Mouse (Mus musculus) cortical plate, adult 2 months (tissue): ENCODE data around the gene Cavin2. TPM values are rescaled to one million over a fixed set of nuclear protein-coding genes. Genes with fewer than 3 reads are reported as not detected.

ENCODE experiments used
- H3K27ac ChIP-seq: fragments of 200-500 bp; 2 replicates; pipeline ENCODE4 v1.5.1; 2012; ENCODE audit warnings: low read length, control low read depth, inconsistent platforms; ENCODE audit not compliant: insufficient read depth
- H3K4me1 ChIP-seq: fragments of 200-500 bp; 2 replicates; pipeline ENCODE4 v1.6.1; 2011; ENCODE audit warnings: low read length; ENCODE audit not compliant: control insufficient read depth, insufficient read depth
- H3K4me3 ChIP-seq: fragments of 200-500 bp; 2 replicates; pipeline ENCODE4 v1.5.1; 2011; ENCODE audit warnings: mild to moderate bottlenecking, low read length, control low read depth; ENCODE audit not compliant: insufficient read depth
- CTCF ChIP-seq: fragments of 200-500 bp; IDR thresholded peaks from 2 replicates; pipeline ENCODE4 v1.5.1; 2011; ENCODE audit warnings: mild to moderate bottlenecking, control low read depth, low read length; ENCODE audit not compliant: insufficient read depth; ENCODE audit errors: extremely low read depth
- POLR2A ChIP-seq: fragments of 200-500 bp; IDR thresholded peaks from 2 replicates; pipeline ENCODE4 v1.6.1; 2011; ENCODE audit warnings: mild to moderate bottlenecking, low read length, control low read depth; ENCODE audit not compliant: insufficient read depth; ENCODE audit errors: extremely low read depth
- polyA plus RNA-seq: library from polyadenylated mRNA; depleted of rRNA; stranded (reverse); fragments of >200 nt; gene quantifications from 2 replicates; pipeline ENCODE4 v1.2.3, GENCODE M21; 2012

Cavin2 gene
- polyA plus RNA-seq, 1 experiment = 10.5 TPM

GRCm38 (mm10) chr1:51300295-51300930, 11.5 kb downstream of the Cavin2 start:
- Histone ChIP-seq H3K4me1 (no peaks in the 10 kb centered on the region), H3K4me3 (no peak overlapping the region)
- TF ChIP-seq CTCF = no peak
- no peak for TF ChIP-seq POLR2A

GRCm38 (mm10) chr1:51307056-51307455, 18.1 kb downstream of the Cavin2 start:
- H3K4me1 ChIP-seq = no peaks in the 10 kb centered on the region
- H3K4me3 ChIP-seq = no peak overlapping the region
- no peak overlapping the region for H3K27ac ChIP-seq
- TF ChIP-seq CTCF = no peak
- no peak for TF ChIP-seq POLR2A

More at GRCm38 (mm10) chr1:51300295-51300930, 11.5 kb downstream of the Cavin2 start:
- no peak overlapping the region for H3K27ac ChIP-seq

- H3K27ac ChIP-seq = no peak overlapping the region
- TF ChIP-seq CTCF (no peak), POLR2A (no peak)
- no peak overlapping the region for H3K4me3 ChIP-seq
- no peaks in the 10 kb centered on the region for H3K4me1 ChIP-seq
Observed at GRCm38 (mm10) chr1:51315476-51315875, 26.6 kb downstream of the Cavin2 start.

GRCm38 (mm10) chr1:51323506-51323905, 34.6 kb downstream of the Cavin2 start:
- no peak for TF ChIP-seq CTCF
- TF ChIP-seq POLR2A = no peak
- Histone ChIP-seq H3K4me1 (peaks cover 9% of the 10 kb centered on the region; the same call in 1 of the 2 replicates), H3K27ac (no peak overlapping the region), H3K4me3 (no peak overlapping the region)

- H3K4me1 ChIP-seq = peaks cover 9% of the 10 kb centered on the region; the same call in 1 of the 2 replicates
- no peak for TF ChIP-seq POLR2A
- TF ChIP-seq CTCF = no peak
Observed at GRCm38 (mm10) chr1:51328541-51328940, 39.6 kb downstream of the Cavin2 start.

GRCm38 (mm10) chr1:51332986-51333385, 44.1 kb downstream of the Cavin2 start:
- Histone ChIP-seq H3K27ac (no peak overlapping the region), H3K4me1 (no peaks in the 10 kb centered on the region), H3K4me3 (peak overlapping the region; percentile 33; the same call in 1 of the 2 replicates)
- TF ChIP-seq POLR2A (no peak), CTCF (no peak)

More at GRCm38 (mm10) chr1:51328541-51328940, 39.6 kb downstream of the Cavin2 start:
- Histone ChIP-seq H3K27ac (no peak overlapping the region), H3K4me3 (no peak overlapping the region)

- 0 out of 2 replicates have a peak overlapping the region, but pooled peaks have one; percentile 24 for H3K27ac ChIP-seq
- TF ChIP-seq POLR2A (no peak), CTCF (peak; percentile 81)
- H3K4me3 ChIP-seq = peak overlapping the region; percentile 33
Observed at GRCm38 (mm10) chr1:51333557-51334285, 44.8 kb downstream of the Cavin2 start.

GRCm38 (mm10) chr1:51334289-51334688, 45.4 kb downstream of the Cavin2 start:
- TF ChIP-seq POLR2A = peak; percentile 42; the same call in 1 of the 2 replicates
- no peak for TF ChIP-seq CTCF
- Histone ChIP-seq H3K4me1 (no peaks in the 10 kb centered on the region), H3K4me3 (no peak overlapping the region)

More at GRCm38 (mm10) chr1:51333557-51334285, 44.8 kb downstream of the Cavin2 start:
- H3K4me1 ChIP-seq = no peaks in the 10 kb centered on the region

GRCm38 (mm10) chr1:51335081-51335480, 46.2 kb downstream of the Cavin2 start:
- Histone ChIP-seq H3K4me3 (no peak overlapping the region), H3K27ac (no peak overlapping the region), H3K4me1 (no peaks in the 10 kb centered on the region)
- TF ChIP-seq CTCF (no peak), POLR2A (no peak)

More at GRCm38 (mm10) chr1:51334289-51334688, 45.4 kb downstream of the Cavin2 start:
- H3K27ac ChIP-seq = no peak overlapping the region
